Mouse (Mus musculus): ENCODE data around the gene Arhgef12. TPM values are rescaled to one million over a fixed set of nuclear protein-coding genes. Genes with fewer than 3 reads are reported as not detected.
A peak's percentile ranks its signal among the peaks of the same experiment; 100 is the strongest.

Arhgef12 gene
- polyA plus RNA-seq, 3 experiments from 2014 or later, result 4.5 to 20.4 (median 17.1) TPM

DNA sequence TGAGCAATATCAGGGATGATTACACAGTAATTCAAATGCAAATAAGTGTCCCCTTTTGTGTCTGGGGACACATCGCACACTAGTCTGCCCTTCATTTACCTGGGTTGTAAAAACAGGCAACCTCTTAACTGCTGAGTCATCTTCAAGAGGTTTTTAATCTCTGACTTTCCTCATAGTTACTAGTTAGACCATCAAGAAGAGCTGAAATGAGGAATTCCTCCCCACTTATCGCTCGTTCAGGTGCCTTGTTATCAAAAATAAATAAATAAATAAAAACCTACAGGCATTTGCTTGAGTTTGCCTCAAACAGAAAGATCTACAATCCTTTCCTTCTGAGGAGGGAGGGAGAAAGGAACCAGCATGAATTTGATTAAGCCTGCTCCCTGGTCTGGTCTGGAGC is 1.7 kb upstream of the Arhgef12 start:
- no peak for ATAC-seq

DNA sequence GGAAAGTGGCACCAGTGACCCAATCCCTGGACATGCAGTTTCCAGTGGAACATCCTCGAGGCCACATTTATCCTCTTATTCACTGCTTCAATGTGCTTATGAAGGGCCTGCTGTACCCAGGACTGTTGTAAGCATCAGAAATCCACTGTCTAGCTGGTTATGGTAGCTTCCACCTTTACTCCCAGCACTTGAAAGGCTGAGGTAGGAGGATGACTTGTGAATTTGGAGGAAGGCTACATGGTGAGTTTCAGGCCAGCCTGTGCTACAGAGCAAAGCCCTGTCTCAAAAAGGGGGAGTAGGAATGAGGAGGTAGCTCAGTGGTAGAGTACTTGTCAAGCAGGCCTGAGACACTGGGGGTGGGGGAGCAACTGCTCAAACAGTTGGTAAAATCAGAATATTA is 1.0 kb upstream of the Arhgef12 start:
- no peak for ATAC-seq

DNA sequence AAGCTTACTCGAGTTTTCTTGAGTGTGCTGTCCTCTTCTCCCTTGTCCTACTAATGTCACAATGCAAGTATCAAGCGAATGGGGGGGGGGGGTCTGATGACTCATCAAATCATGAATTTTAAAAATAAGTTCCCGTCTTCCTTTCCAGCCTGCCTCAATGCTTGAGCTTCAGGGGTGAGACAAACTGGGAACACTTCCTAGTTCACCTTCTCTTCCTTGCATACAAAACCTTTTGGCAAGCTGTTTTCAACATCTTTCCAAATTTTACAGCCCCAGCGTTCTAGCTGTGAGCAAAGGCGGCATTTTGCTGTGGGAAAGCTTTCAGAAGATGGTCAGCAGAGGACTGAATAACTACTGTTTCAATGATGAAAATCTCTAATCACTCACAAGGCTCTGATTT is 516 bp upstream of the Arhgef12 start:
- no peak for ATAC-seq

DNA sequence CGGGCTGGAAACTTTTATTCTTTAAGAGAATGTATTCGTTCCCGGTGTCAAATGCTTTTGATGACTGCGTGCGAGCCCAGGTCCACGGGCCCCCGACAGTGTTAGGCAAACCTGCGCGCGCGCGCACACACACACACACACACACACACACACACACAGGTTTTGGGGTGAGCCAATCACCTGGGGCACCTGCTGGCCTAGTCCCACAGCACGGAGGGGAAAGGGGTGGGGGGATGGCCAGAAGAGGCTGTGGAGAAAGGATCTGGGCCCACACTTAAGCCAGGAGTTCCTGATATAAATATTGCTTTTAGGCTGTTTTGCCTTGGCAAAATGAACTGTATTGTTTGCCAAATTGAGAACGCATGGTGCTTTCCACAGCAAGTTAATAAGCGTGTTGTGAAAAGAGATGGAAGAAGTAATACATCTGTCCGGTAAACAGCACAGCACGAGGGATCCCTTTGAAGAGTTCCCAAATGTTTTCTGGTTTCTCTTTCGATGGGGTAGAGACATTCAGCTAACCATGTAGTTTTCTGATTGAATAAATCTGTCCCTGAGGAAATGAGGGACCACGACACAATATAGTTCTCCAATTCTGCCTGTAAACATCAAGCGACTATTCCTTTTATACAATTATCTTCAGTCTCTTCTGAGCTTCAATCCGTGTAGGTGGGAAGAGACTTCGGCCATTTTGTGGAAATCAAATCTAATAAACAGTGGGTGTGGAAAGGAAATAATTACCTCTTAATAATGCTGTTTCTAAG is 433 bp downstream of the Arhgef12 start:
- ATAC-seq, result peak; percentile 21

DNA sequence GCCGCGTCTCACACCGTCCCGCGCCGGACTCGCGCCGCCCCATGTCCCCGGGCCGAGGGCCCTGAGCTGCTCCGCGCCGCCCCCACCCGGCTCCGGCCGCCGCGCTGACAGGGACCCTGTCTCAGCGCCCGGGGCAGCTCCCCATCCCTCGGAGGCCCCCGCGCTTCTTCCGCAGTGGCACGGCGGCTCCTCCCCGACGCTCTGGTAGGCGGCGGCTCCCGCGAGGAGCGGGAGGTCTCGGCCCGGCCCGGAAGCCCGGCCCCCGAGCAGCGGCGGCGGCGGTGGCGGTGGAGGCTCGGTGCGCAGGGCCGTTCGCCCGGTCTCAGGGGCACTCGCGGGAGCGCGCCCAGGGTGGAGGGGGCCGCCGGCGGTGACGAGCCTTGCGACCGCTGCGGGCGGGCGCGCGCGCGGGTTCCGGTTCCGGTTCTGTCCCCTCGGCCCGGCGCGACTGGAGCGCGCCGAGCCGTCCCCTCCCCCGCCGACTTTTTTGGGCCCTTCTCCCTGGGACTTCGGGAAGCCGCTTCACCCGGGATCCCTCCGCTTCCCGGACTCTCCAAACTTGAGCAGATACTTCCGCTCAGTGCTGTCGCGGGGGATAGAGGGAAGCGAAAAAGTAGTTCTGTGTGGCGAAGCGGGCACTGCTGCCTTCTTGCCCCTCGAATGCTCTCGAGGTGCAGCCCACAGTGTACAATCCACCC is 1.2 kb downstream of the Arhgef12 start:
- peak; percentile 85 for ATAC-seq

DNA sequence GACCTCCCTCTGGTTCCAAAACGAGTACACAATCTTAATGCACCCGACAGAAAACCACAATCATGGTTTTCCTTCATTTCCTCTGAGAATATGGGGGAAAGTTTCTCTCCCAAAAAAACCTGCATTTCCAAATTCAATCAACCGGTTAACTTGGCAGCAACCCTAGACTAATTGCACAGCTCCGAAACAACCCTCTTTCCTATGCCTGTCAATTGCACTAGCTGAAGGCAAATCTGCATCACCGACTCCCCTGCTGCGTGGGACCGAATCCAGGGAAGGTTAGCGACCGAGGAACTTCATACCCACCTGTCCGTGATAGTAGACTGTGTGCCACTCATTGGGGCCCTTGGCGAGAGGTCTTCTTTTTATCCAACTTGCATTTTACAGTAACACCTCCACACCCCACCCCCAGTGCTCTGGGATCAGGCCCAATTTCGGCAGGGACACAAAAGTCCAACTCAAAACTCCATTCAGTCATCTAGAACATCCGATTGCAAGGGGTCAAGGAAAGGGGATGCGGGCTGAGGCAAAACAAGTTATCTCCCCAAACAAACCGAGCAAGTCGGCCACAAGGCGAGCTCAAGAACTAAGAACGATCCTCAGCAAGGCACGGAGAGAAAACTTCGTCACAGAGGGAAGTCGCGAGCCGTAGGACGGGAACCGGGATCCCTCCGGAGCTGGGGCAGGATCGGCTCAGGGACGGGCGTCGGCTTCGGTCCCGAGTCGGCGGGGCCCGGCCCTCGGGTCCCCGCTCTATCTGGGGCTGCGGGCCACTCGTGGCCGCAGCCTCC is 2.0 kb downstream of the Arhgef12 start:
- ATAC-seq, result peak; percentile 16

DNA sequence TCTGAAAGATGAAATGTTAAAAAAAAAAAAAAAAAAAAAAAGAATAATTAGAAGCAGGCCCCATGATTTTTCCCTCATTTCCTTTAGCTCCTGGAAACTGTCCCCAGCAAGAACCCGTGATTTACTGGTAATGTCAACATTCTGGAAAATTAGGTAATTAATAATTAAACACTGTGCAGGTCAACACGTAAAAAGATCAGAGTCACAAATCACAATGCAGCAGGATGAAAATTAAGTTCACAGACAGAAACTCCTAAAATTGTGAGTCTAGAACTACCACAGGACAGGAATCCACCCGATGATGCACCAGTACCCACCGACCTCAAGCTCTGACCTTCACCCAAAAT is 2.5 kb downstream of the Arhgef12 start:
- no peak for ATAC-seq

DNA sequence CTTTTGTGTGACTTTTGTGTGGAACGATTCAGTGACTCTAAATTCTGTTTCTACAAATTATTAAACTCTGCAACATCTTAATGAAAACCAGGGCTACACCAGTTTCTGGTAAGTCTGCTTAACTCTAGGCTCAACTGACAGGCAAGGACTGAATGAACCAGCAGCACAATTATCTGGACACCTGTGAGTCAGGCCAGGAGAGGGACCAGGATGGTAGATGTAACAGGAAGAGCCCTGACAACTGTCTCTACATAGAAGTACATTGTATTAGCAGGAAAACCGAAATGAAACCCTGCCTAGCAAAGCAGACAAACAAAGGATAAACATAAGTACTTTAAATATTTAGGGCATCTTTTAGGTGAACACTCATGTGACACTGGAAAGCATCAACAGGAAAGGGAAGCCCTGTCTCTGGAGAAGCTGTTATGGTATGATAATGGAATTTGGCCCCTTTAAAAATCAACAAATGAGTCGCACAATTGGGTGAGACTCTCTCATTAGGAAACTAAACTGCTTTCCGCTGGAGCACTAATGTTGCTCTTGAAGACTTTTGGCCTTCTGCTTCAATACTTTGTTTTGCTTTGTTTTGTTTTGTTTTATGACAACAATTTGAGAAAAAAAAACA is 3.3 kb downstream of the Arhgef12 start:
- no peak for ATAC-seq

DNA sequence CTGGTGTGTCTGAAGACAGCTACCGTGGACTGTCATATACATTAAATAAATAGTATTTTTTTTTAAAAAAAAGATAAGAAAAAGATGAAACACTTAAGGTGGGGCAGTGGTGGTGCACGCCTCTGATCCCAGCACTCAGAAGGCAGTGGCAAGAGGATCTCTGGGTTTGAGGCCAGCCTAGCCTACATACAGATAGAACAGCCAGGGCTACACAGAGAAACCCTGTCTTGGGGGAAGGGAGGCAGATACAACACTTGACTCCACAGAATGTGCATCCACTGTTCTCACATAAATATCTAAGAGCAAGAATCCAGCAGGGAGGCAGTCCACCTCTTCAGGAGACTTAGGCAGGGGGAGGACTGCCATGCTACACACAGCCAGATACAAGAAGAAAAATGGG is 4.1 kb downstream of the Arhgef12 start:
- no peak for ATAC-seq

DNA sequence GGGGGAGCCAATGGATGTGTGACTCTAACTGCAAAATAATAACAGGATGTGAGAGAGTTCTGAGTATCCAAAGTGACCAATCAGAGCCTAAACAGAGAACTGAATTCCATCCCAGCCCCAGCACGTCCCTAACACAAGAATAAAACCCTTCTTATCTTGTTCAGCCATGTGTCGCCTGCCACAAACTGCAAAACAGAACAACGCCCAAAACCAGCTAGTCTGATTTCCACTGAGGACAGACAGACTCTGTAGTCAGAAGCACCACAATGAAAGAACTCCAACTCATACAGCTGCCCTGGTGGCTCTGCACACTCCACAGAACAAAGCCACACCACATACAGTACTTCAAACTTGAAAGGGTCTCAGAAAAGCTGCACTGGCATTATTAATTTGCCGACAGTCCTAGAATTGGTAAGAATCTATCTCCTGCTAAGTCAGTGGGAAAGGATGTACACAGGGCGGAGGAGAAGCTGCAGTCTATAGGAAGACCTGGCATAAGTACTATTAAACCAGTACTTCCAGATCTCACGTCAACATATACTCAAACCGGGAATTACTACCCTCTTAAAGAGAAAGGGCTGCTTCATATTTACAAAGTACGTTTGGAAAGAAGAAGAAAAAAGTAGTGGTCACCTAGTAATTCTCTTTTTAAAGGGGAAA is 5.0 kb downstream of the Arhgef12 start:
- ATAC-seq, result no peak

DNA sequence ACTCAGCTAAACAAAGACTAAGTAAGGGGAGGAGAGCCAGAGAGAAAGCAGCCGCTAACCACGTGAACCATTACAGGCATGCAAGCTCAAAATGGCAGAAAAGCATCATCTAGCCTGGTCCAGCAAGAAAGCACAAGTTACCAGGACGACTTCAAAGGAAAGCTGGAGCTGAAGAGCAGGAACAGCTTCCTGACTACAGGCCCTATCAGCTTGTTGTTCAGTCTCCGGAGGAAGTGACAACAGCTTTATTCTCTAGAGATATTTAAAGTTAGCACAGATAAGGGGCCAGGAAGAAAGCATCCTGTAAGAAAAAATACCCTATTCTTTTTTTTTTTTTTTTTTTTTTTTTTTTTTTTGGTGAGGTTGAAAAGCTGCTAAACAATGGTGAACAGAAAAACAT is 8.1 kb downstream of the Arhgef12 start:
- ATAC-seq, result no peak

DNA sequence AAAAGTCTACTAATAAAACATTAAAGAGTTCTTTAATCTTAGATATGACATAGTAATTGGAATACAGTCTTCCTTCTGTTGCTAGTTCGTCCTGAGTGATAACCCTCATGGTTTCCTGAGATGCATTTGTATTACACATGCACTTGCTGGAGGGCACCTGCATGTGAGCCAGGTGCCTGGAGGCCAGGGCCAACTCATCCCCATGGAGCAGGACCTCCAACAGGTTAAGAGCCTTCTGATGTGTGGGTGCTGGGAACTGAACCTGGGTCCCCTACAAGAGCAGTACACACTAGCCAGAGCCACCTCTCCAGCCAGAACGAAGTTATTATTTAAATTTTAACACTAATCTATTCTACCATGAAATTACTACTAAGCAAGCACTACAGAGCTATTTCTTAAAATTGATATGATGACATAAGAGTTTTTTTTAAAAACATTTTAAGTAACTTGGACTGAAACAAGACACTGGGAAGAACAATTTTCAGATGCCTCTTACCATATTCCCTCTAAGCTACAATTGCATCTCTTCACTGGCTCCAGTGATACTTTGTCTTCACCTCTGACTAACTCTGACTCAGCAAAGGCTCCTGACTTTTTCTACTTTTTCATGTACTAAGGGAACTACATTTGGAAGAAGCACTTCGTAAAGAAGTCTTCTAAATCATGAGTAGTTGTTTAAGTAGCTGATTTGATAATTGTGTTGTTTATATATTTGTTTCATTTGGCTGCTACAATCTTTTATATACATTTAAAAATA is 9.1 kb downstream of the Arhgef12 start:
- no peak for ATAC-seq

DNA sequence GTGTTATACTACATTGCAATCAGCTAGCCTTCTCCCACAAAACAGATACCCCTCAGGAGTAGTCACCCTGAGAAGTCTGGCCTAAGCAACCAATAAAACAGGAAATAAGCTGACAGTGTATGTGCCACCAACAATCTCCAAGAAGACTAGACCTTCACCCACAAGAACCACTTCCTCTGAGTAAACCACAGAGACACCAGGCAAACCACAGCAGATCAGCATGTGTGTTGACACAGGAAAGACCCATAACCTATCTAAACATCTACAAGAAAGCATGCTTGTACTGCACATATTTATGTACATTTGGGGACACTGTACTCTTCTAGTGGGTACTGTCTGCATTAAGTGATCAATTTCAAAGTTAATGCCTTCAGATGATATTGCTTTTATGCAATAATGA is 10.7 kb downstream of the Arhgef12 start:
- peak; percentile 88 for ATAC-seq

DNA sequence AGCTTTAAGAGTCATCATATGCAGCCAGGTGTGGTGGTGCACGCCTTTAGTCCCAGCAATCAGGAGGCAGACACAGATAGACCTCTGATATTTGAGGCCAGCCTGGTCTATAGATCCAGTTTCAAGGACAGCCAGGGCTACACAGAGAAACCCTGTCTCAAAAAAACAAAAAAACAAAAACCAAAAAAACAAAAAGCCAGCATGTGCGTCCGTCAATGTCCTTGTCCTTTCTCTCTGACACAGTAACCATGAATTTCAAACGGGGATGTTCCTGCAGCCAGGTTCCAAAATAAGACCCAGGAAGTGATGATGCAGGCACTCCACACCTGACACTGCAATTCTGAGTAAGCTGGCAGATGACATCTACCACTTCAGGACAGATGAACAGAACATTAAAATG is 12.2 kb downstream of the Arhgef12 start:
- ATAC-seq, result no peak

DNA sequence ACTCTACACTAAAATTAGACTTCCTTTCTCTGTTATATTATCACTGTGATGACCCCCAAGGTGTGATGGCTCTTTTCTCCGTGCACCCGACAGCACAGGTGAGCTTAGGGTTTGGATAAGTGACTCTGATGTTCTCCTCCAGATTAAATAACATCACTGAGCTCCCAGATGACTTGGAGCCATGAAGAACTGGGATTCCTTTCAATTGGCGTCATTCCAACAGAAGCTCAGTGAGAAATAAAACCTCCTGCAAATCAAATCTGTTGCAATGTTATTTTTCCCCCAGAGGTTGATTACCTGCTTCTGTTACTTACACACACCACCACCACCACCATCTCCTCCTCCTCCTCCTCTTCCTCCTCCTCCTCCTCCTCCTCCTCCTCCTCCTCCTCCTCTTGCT is 13.2 kb downstream of the Arhgef12 start:
- ATAC-seq, result no peak

DNA sequence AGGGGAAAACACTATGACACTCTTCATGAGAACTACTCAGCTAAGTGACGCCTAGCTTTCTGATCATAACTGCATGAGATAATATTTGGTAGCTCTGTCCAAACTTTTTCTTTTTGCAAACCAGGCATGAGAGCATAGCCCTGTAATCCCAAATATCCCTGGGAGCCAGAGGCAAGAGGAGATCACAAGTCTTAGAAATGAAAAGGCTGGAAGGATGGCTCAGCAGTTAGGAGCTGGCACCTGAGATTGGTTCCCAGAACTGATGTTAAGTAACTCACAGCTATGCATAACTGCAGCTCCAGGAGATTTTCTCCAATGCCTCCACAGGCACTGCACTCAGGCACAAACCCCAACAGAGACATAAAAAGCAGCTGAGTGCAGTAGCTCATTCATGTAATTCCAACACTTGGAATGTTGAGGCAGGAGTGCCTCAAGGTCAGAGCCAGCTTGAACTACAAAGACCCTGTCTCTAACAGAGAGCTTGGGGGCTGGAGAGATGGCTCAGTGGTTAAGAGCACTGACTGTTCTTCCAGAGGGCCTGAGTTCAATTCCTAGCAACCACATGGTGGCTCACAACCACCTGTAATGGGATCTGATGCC is 21.3 kb downstream of the Arhgef12 start:
- ATAC-seq, result no peak

DNA sequence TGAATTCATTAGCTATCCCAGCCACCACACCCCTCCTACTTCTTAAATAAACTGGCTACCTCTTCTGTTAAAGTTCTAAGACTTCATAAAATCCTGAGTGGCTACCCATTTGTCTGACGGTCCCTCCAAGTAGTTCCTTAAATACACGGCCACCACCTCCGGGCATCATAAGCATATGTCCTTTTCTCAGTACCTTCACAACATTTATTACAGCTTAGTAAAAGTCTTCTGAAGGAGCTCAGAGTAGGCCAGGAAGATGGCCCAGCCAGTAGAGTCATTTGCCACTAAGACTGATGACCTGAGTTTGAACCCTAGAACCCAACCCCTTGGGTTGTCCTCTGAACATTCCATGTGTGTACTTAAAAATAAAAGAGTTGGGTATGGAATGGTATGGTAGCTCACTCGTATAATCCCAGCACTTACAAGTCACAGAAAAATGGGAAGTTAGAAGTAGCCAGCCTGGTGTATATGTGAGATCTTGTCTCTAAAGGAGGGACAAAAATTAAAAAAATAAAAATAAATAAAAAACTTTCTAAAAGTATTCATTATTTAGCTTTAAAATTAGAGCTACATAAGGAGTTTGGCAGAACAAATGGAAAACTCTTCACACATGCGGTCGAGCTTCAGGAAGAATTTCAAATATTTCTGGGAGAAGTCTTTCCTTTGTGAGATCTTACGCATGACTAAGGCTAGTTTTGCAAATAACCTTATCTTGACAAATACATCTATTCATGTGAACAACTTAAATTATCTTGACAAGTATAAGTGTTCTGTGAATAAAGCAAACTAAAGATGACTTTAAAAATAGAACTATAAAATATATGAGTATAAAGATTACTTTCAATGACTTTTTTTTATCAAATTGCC is 22.3 kb downstream of the Arhgef12 start:
- no peak for ATAC-seq

DNA sequence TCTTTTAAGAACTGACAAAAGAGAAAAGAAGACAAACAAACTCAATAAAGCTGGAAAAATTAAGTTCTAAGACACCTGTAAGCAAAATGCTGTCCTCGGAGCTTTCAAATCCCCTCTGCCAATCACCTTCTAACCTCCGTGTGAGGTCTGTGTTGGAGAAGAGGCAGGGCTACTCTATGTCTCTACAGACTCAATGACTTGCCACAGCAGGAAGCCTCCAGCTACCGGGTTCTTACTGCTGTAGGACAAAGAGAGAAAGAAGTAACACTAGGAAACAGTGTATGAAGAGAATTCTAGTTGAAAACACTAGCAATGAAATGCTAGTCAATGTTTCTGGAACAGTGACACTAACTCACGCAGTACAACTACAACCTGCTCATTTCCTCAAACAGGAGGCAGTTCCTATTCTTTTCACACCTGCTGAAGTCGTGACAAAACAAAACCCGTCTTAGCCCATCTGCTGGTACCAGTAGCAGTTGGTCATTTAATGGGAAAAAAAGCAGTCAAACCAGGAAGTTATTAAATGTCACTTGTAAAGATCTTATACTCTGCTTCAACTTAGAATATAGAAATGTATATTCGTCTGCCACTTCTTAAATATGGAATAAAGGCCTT is 23.5 kb downstream of the Arhgef12 start:
- no peak for ATAC-seq

DNA sequence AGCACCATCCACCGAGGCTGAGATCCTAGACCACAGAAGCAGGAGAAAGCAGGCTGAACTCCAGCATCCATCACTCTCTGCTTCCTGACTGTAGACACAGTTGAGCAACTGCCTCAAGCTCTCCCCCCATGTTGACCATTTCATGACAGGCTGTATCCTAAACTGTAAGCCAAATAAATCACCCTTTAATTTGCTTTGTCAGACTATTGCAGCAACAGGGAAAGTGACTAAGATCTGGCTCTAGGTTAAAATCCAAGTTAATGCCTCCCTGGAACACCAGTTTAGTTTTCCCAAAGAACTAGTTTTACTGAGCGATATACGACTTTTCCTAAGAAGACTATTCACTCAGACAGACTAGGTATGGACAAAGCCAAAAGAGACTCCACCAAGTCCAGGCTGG is 28.3 kb downstream of the Arhgef12 start:
- ATAC-seq, result no peak

DNA sequence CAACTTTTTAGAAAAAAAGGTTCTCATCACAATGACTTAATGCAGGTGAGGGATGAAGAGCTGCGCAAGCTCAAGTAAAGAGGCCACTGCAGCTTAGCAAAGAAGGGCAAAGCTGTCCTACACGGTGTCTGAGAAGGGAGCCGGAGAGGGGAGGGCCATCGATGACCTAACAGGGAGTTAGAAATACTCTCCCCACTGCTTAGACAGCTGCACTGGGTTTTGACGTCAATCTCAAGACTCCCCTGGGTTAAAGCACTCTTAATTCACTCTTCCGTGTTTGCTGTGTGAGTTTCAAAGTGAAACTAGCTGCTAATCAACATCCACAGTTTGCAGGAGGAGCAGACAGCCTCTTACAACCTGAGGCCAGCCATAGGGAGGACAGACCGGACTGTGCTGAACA is 30.9 kb downstream of the Arhgef12 start:
- ATAC-seq, result no peak
